Mouse (Mus musculus): ENCODE measurements around the gene Zfp2.

- TF ChIP-seq POLR2A (IDR thresholded peaks at IDR 0.05; ENCODE audit: low read depth, low read length) (peak; percentile 64), CTCF (IDR thresholded peaks at IDR 0.05; ENCODE audit: borderline replicate concordance, insufficient read depth, low read length) (no peak)
Observed at GRCm38 (mm10) chr11:50931451-50931866, 15.5 kb upstream of the Zfp2 start, which contains the start of gene Zfp354b.
